Mouse (Mus musculus): Measurements from ENCODE around the gene Pmepa1.

The Pmepa1 gene

DNA sequence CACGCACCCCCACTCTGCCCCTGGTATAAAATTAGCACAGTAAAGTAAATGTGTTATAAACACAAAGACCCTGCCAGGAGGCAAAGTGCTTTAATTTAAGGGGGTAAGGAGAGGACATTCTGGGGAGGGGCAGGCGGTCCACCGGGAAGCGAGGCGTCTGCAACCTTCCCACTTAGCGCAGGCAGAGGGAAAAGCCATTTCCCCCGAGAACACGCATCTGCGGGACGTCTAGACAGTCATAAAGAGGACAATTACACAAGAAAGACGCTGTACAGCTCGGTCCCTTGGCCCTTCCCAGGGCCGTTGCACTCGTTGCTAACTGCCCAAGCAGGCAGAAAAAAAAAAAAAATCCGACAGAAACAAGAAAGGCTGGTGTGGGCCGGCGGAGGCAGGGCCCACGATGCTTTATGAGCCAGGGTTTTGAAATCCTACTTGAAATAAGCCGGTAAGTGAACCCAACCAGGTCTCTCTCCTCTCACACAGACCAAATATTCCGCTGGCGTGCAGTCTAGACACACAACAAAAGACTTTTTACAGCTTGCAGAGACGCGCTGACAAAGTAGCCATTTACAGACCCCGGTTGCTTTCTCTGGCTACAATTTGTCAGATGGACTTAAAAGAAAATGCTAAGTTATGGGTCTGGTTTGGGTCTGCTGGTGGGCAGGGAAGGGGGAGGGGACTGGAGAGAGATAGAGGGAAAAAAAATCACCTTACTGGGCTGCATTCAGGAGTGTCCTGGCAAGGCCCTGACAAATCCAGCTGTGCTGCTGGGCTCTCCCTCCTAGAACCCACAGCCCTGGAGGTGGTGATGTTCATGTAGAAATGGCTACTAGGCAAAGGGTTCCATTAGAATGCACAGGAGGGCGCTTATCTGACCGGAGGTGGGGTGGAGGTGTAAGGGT lies 22.3 kb downstream of the Pmepa1 start:
- no peak for DNase-seq (ENCODE audit: low spot score in 2 of 2)

DNA sequence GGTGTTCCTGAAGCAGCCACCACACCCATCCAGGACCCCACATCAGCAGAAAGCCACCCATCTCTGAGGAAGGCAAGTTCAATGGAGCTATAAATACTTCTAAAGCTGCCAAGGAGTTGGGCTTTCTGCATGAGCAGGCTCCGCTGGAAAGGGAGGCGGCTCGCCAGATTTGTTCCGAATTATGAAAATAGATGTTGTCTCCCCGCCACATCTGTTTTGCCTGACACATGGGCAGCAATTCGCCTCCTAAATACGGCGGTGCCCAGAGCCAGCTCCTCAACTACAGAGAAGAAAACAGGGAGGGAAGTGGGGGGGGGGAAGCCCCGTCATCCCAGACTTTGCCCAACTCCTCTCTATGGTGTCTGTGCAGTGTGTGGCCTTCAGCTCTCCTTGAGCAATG lies 24.7 kb downstream of the Pmepa1 start:
- no peak for DNase-seq (ENCODE audit: low spot score in 2 of 2)

DNA sequence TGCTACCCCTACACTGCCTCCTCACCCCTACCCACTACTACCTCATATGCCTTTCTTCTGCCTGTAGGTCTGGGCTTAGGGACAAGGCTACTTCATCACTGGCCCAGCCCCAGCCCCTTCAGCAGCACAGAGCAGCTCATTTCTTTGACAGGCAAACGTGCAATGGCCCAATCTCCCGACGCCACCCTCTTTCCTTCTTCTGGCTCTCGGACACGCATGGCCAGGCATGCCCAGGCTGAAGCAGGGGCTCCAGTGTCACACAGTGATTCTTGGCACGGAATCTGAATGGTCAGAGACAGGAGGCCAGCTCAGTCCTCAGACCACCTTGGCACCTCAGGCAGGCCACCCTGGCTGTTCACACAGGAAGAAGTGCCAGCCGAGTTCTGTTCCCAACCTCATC lies 25.2 kb downstream of the Pmepa1 start:
- no peak for DNase-seq (ENCODE audit: low spot score in 2 of 2)

DNA sequence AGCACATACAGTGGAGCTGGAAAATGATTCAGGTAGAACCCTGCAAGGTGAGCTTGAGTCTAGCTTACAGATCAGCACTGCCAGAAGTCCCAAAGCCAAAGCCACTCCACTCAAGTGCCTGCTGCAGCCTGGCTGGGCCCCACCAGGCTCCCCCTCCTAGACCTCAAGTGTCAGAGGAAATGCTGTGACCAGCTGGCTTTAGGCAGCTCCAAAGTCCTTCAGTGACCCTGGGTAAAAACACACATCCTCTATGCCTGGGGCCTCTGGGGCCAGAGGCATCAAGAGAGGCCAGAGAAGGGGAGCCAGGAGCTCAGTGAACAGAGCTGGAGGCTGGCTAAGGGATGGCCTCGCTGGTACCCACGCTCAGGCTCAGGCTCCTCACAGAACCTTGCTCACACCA lies 25.9 kb downstream of the Pmepa1 start:
- DNase-seq (ENCODE audit: low spot score in 2 of 2), result no peak

DNA sequence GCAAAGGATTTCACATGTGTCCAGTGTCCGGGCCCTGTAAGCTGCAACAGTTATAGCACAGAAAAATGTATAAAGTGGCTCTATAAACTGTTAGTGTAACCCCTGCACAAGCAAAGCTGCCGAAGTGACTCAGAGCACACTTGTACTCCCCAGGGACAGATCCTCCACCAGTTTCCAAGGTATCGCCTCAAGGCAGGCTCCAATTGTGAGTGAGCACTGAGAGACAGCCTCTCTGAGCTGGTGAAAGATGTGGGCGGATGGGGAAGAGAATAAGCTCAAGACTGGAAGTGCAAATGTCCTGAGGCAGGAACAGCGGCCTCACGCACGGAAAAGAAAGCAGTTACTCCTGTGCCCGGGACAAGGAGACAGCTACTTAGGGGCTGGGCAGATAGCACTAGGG lies 26.4 kb downstream of the Pmepa1 start:
- no peak for DNase-seq (ENCODE audit: low spot score in 2 of 2)

DNA sequence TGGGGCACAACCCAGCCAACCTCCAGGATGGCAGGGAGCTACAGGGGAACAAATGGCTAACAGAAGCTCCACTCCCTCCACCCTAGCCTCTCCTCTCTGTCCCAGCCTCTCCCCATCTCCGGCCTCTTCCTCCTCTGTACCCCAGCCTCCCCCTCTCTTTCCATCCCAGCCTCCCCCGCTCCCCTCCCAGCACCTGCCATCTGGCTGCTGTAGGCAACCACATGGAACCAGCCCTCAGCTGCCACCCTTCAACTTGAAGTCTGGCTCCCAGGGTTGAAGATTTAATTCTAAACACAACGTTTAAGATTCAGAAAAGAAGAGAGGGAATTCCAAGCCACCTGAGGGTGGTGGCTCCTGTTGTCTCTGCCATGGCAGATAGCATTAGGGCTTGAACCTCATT lies 26.9 kb downstream of the Pmepa1 start:
- no peak for DNase-seq (ENCODE audit: low spot score in 2 of 2)

DNA sequence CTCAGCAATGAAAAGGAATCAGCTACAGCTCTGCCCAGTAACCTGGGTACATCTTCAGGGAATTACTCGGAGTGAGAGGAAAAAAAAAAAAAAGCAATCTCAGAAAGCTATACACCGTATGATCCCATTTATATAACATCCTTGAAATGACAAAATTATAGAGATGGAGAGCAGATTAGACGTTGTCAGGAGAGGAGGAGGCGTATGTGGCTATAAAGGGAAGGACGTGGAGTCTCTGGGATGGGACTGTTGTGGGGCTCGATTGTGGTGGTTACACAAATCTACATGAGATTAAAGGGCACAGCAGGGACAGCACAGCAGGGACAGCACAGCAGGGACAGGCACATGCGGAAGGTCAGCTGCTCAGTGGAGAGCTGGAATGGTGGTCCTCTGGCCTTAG lies 27.5 kb downstream of the Pmepa1 start:
- DNase-seq (ENCODE audit: low spot score in 2 of 2), result no peak

DNA sequence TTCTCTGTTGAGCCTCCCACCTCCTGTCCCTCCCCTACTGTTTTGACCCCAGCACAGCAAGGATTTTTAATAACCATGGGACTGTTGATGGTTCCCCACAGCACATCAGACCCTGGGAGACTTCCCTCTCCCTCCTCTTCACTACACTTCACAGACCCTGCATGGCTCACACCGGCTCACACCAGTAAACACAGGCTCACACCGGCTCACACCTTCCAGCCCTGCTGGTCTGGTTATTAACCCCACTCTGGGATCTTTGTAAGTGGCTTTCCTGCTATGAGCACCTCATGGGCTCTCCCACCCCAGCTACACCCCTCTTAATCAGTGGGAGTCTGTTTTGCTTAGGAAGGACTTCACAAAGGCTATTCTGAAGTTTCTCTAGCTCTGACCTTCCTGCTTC lies 28.4 kb downstream of the Pmepa1 start:
- no peak for DNase-seq (ENCODE audit: low spot score in 2 of 2)

DNA sequence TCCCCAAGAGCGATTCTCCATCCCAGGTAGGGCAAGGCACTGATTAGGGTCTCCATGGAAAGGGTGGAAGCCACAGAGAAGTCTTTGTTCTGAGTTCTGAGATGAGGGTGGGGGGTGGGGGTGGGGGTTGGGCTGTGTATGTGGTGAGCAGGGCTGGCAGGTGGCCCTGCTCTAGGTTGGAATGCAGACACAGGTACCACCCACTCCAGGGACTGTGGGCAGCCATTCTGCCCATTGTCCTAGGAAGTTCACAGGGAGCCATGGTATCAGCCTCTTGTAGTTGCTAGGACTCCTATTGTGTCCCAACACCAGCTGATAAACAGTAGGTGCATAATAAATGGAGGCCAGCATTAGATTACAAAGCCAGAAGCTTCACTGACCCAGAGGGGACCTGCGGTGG lies 29.1 kb downstream of the Pmepa1 start:
- DNase-seq (ENCODE audit: low spot score in 2 of 2), result no peak

DNA sequence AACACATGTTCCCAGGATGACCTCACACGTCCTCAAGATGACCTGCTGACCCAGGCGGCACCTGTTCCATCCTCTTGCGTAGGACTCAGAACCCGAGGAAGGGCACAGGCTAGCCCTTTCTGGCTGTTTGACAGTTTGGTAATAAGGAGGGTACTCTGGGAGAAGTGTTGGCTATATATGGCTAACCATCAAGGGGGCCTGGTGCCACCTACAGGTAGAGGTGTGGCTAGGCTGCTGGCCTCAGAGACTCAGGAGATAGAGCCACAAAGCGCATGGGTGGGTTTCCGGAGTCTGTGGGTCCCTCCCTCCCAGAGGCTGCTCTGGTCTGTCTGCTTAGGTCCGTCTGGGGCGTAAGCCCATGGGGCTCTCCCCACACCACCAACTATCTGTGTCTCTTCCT lies 29.6 kb downstream of the Pmepa1 start:
- no peak for DNase-seq (ENCODE audit: low spot score in 2 of 2)

DNA sequence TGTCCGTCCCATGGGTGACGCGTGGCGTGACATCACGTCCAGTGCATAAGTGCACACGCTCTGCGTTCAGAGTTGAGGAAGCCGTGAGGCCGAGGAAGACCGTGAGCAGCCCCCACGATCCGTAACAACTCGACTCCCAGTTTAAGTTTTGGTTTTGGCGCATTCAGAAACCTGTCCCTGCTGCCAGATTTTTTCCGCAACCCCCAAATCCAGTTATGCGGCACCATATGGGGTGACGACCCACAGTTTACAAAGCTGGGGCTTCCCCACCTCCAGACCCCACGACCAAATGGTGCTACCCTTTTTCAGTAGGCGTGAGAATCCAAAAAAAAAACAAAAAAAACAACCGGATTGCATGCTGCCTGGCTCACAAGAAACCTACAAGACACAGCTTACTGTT lies 31.1 kb downstream of the Pmepa1 start:
- no peak for DNase-seq (ENCODE audit: low spot score in 2 of 2)

DNA sequence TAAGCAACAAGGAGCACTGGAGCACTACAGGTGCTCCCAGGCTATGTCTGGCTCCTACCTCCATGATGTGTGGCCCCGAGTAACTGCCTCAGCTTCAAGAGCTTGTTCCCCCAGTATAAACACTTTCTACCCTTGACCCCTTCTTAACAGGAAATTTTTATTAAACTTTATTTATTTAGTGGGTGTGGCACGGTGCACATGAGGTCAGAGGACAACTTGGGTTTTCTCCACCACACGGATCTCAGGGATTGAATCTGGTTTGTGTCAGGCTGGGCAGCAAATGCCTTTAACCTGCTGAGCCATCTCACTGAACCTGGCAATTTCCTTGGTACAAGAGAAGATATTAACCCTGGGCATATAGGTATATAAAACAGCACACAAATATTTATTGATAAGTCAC lies 32.2 kb downstream of the Pmepa1 start:
- no peak for DNase-seq (ENCODE audit: low spot score in 2 of 2)

DNA sequence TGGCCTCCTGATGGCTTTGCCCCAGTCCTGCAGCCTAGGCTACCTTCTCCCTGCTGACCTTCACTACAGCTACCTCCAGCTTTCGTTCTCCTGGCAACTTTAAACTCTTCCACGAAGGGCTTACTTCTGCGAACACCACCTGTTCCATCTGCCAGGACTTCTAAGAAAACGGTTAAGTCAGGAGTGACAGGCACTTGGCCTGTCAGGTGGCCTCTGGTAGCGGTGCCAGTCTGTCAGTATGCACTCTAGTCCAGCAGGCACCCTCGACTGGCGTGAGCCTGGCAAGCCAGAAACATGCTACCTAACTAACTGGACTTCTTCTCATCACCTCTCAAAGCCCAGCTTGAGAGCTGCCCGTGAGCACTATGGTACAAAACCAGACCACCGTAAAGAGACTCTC lies 32.7 kb downstream of the Pmepa1 start:
- DNase-seq (ENCODE audit: low spot score in 2 of 2), result no peak

DNA sequence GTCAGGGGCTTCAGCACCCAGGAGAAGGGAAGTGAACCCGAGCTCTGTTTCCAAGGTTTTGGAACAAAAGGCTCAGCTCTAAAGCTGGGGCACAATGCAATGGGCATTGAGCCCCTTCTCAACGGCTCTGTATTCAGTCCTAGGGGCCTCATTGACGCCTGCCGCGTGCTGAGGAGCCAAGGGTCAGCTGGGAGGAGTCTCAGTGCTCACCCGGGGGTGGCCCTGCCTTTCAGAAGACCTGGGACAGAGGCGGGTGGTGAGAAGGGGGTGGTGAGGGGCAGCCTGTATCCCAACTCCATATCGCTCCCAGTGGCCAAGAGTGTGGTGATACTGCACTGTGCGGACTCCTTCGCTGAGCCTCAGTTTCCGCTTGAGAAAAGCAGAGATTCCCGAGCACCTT lies 33.5 kb downstream of the Pmepa1 start:
- DNase-seq (ENCODE audit: low spot score in 2 of 2), result no peak

DNA sequence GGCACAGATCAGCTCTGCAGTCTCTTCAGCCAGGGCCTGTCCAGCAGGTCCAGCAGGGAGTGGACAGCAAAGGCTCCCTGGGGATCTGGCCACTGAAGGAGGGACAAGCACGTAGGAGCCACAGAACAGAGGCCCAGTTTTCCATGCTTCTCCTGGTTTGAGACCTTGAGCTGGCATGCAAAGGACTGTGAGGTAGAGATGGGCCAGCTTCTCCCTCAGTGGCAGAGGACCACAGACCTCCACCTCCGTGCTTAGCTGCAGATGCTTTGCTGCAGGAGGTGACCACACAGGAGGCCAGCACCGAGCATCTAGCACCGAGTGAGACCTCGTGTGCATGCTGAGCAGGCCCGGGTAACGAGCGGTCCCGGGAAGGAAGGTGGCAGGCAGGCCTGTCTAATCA lies 35.6 kb downstream of the Pmepa1 start:
- DNase-seq (ENCODE audit: low spot score in 2 of 2), result no peak

DNA sequence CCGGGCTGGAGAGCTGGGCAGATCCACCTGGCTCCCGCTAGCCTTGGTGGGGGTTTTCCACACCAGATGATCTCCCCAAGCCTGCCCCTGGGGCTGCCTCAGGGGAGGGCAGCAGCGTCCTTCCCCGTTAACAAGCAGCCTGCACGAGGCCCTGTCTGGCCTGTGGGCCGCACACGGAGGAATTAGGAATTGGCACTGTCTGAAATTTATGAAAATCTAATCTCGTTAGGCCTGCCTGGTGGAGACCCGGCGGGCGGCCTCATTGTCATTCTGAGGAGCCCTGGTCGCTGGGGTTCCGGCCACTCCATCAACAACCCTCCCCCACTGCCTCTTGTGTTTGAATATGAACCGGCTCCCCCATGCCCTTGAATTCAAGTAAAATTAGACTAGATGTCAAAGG lies 37.8 kb downstream of the Pmepa1 start:
- DNase-seq (ENCODE audit: low spot score in 2 of 2), result no peak

DNA sequence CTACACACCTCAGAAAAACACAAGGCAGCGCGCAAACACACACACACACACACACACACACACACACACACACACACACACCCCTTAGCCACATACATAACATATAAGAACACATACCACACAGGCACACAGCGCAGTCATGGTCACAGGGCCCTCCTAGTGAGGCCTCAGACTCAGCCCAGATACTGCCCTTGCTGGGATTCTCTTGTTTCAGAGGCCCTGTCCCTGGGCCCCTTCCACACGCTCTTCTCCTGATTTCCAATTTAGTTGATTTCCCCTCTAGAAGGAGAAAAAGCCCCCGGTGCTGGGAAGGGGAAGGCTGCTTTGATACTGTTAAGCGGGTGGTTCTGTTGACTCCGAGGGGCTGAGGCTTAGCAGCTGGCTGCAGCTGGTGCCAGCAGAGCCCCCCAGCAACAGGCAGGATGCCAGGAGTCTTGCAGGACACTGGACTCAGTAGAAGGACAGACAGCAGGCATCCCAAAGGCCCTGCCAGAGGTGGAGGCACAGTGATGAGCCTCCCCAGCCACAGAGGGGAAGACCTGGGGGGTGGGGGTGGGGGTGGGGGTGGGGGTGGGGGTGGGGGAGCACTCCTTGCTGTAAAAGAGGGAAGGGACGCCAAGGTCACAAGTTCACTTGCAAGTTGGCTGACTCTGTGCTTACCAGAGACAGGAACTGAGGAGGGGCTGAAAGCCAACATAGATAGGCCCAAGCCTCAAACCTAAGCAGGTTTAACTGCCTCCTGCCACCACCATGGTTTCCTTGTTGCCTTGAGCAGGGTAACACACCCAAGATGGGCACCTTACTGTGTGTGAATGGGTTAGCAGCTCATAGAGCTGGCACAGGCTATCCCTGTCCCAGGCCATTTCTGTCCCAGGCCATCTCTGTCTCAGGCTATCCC lies 40.6 kb downstream of the Pmepa1 start:
- no peak for DNase-seq (ENCODE audit: low spot score in 2 of 2)

DNA sequence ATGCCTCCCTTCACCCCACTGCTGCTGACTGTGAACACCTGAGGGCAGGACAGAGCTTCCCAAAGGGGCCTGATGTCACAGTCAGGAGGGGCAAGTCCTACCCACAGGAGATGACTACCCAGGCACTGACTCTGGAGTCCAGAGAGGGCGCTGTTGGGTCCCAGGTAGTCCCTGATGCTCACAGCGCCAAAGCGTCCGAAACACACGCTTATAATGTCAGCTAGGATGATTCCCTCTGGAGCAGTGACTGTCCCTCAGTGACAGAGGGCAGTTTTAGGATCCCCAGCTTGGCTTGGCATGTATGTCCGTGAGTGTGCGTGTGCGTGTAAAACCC lies 43.6 kb downstream of the Pmepa1 start:
- no peak for DNase-seq (ENCODE audit: low spot score in 2 of 2)

DNA sequence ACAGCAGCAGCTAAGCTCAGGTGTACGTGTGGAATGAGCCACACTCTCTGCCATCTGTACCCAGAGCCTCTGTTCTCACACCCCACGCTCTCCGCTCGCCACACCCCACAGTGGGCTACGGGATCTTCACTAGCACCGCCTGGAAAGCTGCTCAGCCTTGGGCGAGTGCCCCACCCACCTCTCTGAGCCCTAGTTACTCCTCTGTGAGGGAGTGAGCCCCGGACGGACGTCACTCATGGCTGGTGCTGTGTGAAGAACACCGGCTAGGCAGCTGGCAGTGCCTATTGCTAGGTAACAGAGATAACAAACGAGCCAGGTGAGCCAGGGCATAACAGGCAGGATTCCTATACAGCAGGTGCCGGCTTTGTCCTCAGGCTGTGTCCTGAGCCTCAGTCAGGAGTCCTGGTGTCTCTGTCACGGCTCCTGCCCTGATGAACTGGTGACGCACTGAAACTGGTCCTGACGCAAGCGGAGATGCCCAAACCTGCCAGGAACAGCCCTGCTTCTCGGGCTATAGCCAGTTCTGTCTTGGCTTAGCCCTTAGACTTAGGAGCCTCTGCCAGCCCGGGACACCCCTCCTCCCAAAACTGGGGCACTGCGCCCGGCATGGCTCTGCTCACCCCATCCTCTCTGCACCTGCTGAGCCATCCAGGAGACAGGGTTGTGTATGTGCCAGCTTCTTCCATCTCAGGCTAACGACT lies 44.1 kb downstream of the Pmepa1 start:
- DNase-seq (ENCODE audit: low spot score in 2 of 2), result no peak

DNA sequence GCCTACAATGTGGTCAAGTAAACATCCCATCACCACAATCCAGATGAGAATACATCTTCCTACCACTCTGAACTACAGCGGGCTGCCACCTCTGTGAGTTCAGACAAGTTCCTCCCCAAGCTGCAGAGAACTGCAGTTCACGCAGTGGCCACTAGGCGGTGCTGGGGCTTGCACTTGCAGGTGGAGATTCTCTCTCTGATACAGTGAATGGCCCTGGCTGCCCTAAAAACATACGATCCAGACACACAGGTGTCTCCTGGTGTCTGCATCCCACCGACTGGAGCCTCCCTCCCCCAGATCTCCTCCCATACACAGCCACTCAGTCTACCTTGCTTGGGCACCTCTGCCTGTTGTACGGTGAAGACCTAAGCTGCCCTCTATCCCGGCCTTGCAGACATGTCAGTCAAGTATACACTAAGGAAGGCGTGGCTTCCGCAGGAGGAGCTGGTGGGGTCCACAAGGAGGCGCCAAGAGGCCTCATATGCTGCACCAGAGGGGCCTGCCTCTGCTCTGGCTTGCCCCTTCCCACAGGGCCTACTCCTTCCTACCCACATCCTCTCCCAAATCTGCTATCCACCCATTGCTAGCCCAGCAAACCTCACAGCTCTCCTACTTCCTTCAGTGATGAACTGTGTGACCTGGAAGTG lies 46.6 kb downstream of the Pmepa1 start:
- peak; percentile 87 to 96 for DNase-seq (ENCODE audit: low spot score in 2 of 2)

DNA sequence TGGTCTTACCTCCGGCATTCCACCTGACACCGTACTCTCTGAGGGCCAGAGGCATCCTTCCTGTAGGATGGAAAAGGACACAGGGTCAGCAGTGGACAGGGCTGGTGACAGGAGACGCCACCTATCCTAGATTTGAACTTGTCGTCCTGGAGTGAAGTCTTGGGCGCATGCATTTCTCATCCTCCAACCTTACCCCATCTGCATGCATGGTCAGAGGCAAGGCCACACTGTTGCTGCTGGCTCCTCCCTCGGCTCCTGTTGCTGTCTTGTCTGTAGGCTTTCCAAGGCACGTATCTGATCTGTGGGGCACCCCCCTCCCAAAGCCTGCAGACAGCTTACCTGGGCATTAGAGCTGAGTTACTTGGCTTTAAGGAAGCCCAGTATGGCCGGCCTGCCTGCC lies 47.8 kb downstream of the Pmepa1 start:
- no peak for DNase-seq (ENCODE audit: low spot score in 2 of 2)

DNA sequence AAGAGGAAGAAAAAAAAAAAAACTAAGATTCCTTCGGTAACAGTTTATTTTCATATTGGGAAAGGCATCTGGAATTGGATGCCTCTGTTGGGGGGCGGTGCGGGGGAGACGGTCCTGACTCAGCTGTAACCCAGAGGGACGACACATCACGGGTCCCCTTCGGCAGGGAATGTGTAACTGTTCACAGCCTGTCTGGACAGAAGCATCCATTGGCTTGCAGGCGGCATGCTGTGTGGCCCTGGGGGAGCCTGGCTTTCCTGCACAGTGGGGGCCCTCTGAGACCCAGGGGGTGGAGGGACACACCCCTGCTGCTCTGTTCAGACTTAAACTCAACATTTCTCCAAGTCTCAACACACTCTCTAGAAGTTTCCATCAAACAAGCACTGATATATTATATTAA lies 49.5 kb downstream of the Pmepa1 start:
- DNase-seq (ENCODE audit: low spot score in 2 of 2), result no peak
